Mouse (Mus musculus): ENCODE measurements at regions not wholly inside any gene's neighbourhood (a gene's known extent, or its start where the extent isn't known, plus 50 kb on each side); places are given as distances from the start of the nearest gene placed in this dataset.
"Not testable (repeated sequence)": the region's sequence is repeated elsewhere in the genome, so short reads cannot be mapped to it uniquely, and the experiment has no call there.

DNA sequence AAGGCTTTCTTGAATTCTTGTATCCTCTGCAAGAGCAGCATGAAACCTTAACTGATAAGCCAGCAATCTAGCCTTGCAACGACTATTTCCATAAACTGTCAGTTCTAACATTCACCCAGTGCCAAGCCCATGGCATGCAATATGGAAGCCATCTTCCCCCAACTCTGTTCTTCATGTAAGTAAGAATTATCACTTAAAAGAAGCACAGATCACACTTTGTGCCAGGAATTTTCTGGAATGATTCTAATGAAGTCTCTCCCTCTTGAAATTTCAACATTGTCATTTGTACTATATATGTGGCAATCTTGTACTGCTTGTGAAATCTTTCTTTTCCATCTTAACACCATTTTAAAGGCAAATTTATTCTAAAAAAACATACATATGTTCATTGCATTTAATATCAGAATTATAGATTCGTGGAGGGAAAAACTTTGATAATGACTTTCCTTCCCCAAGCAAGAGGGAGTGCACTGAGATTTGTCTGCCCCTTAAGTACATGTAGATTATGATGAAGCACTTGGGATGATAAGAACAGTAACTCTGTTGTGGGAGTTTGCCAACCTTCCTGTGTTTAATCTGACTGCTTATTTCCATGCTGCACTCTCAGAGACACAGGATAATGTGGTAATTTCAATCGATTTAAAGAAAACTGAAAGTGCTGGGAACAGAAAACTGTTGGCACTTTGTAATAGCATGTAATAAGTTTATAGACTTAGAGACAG, 447.2 kb upstream of the Slc39a10 start:
- ATAC-seq (replicated peaks; ENCODE audit: insufficient number of reproducible peaks, low FRiP score, low TSS enrichment, poor library complexity, severe bottlenecking) = no peak

DNA sequence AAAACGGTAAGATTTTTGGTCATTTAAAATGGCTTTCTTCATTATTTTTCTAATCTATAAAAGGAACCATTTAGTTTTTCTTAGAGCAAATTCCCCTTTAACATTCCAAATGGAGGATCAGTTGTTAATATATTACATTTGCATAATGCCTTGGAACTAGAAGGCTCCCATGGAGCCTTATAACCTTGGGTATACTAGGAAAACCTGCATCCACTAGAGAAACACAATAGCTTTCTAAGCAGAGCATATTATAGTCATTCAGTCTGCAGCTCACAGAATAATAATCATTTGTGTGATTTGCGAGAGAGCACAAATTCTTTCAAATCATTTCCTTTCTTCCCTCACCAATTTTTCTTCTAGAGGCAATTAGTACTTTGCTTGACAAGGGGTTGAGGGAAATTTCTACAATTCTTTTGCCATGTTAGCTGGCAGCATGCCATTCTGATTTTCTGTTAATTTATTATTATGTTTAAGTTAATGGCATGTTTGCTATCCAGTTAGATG, 418.0 kb upstream of the Slc39a10 start:
- no peak for ATAC-seq (replicated peaks; ENCODE audit: insufficient number of reproducible peaks, low FRiP score, low TSS enrichment, poor library complexity, severe bottlenecking)

DNA sequence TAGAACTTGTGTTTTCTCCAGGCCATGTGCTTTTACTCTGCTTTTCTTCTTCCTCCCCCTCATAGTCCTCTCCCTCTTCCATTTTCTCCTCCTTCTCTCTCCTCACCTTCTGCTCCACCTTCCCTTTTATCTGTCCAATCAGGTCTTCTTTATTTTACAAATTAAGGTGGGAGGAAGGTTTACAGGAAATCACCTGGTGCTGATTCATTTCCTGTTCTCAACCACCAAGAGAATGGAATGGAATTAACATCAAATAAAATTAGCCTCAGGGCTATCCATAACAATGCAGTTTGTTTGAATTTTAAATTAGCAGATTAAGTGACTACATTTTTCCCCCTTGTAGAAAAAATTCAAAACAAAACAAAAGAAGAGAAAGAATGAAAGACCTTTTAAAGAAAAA, 414.3 kb upstream of the Slc39a10 start:
- ATAC-seq (replicated peaks; ENCODE audit: insufficient number of reproducible peaks, low FRiP score, low TSS enrichment, poor library complexity, severe bottlenecking) = no peak

DNA sequence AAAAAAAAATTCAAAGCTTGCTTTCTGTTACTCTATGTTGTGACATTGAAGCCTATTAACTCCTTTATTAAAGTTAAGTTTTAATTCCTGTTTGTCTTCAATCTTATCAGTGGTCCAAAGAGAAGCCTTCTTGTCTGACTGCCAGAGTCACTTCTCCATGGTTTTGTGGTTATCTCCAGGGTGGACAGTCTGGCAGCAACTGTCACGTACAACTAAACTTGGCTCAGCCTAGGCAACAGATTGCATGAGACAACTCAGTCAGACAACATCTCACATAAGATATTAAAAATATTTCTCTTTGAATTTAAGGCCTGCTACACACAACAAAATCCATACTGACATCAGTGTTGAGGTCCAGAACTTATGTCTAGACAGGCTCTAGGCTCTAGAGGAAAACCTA, 406.7 kb upstream of the Slc39a10 start:
- no peak for ATAC-seq (replicated peaks; ENCODE audit: insufficient number of reproducible peaks, low FRiP score, low TSS enrichment, poor library complexity, severe bottlenecking)

DNA sequence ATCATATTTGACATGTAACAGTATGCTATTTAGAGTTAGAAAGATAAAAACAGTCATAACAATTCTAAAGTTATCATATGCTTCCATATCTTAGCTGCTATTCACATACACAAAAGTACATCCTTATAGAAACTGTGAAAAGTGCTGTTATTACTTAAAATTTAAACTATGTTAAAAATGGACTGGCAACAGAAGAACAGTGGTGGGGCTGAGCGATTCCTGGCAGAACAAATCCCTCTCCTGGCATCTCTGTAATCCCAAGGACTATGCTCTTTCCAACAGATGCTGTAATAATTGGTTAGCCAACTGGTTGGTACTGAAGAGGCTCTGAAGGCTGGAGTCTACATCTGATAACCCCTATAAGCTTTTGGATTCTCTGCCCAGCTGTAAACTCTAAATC, 393.0 kb upstream of the Slc39a10 start:
- ATAC-seq (replicated peaks; ENCODE audit: insufficient number of reproducible peaks, low FRiP score, low TSS enrichment, poor library complexity, severe bottlenecking) = no peak

DNA sequence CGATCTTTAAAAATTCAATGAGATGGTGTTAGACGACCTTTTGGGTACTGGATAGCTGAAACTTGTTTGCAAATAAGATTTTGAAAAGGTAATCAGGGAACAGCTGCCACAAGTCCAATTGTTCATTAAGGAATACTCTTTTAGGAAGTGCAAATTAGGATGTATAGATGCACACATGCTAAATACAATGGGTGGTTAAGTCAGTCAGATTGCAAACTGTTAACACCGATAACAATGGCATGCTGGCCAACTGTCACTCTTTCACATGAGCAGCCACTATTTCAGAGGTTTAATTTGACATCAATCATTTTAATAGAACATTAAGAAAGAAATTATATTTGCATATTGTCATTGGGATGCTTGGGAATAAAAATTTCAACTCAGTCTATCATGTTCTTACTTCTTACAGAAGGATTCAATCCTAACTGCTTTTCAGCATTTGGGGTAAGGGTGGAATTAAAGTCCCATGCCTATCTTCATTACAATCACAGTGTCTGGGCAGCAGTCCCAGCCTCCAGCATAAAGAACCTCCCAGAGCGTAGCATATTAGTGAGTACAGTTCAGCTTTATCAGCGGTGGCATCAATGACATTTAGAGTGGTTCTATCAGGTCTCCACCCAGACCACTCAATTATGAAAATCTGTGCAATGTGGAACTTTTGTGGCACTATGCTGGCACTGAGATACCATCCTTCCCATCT, 385.8 kb upstream of the Slc39a10 start:
- ATAC-seq (replicated peaks; ENCODE audit: insufficient number of reproducible peaks, low FRiP score, low TSS enrichment, poor library complexity, severe bottlenecking) = no peak

DNA sequence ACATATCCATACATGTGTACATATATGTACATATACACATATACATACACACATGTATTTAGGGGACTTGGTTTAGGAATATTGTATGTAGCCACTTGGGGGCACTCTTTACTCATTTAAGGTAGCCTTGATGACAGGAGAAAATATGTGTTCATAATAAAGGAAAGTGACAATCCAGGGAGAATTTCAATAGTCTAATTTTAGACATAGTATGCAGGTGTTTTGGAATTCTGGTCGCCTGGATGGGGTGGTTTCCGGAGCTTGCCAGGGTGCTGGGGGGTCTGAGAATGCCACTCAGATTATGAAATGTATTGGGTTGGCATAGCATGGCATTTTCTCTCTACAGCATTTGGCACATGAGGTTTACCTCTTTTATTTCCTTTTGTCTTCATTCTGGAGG, 385.2 kb upstream of the Slc39a10 start:
- no peak for ATAC-seq (replicated peaks; ENCODE audit: insufficient number of reproducible peaks, low FRiP score, low TSS enrichment, poor library complexity, severe bottlenecking)

DNA sequence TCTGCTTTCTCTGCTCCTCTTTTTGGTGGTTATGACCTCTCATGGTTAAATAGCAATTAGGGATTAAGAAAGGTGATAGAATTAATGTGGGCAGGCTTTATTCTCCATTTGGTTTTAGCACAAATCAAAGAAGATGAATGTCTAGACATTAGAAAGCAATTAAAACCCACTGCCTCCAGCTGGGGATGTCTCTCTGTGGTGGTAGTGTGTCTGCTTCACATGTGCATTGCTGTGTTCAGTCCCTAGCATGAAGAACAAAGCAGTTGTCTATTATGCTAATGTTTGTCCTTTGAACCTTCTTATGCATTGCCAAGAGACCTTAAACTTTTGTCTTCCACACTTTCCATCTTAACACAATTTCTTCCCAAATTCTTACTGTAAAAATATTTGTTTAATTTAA, 379.5 kb upstream of the Slc39a10 start:
- no peak for ATAC-seq (replicated peaks; ENCODE audit: insufficient number of reproducible peaks, low FRiP score, low TSS enrichment, poor library complexity, severe bottlenecking)

DNA sequence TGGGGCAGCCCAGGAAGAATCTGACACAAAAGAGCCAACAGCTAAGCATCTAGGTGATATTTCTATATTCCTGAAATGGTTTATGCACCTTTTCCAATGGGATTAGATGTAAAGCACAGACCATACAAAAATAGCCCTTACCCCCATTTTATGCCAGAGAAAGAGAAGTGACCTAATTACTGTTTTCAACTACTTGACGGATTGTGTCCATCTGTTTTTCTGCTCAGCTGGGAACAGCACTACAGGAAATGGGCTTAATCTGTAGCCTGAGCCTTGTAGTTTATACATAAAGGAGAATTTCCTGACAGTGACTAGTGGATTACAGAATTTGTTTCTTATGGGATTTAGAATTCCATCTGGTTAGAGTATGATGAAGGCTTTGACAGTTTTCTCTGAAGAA, 371.0 kb upstream of the Slc39a10 start:
- ATAC-seq (replicated peaks; ENCODE audit: insufficient number of reproducible peaks, low FRiP score, low TSS enrichment, poor library complexity, severe bottlenecking) = no peak

DNA sequence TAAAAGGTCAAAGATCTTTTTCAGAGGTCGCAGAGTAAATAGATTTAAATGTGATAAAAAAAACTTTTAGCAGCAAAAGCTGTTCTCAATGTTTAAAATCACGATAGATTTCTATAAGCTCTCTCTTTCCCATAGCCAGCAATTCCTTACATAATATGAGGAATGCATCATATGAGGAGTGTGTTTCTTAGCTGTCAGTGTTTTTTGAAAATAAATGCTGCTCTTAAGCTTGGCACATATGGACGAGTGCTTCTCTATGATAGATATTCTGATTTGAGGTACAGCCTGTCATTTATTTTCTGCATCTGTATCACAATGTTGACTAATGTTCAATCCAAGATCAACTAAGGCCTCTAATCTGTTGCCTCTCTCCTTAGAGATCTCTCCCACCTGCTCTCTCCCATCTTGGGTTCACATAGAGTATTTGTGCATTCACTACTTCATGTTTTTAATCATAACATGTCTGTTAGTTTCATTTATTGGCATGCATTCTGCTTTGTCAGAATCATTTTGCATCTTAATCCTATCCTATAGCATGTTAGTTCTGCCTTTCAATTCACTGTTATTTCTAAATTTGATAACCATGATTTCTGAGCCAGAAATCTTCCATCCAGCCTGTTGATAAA, 369.0 kb upstream of the Slc39a10 start:
- ATAC-seq (replicated peaks; ENCODE audit: insufficient number of reproducible peaks, low FRiP score, low TSS enrichment, poor library complexity, severe bottlenecking) = no peak

DNA sequence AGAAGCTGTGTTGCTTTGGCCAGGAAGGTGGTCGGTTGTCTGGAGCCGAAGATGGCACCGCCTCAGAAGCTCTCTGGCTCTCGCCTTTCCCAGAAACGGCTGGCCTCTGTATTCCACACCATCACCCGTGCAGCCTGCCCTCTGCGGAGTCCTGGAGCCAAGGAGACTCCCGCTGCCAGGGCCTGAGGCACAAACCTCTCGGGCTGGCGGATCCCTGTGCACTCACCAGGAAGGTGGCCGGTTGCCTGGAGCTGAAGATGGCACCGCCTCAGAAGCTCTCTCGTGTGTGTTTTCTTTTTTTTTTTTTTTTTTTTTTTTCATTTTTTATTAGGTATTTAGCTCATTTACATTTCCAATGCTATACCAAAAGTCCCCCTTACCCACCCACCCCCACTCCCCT, 358.1 kb upstream of the Slc39a10 start:
- not testable (repeated sequence) for ATAC-seq (replicated peaks; ENCODE audit: insufficient number of reproducible peaks, low FRiP score, low TSS enrichment, poor library complexity, severe bottlenecking)

DNA sequence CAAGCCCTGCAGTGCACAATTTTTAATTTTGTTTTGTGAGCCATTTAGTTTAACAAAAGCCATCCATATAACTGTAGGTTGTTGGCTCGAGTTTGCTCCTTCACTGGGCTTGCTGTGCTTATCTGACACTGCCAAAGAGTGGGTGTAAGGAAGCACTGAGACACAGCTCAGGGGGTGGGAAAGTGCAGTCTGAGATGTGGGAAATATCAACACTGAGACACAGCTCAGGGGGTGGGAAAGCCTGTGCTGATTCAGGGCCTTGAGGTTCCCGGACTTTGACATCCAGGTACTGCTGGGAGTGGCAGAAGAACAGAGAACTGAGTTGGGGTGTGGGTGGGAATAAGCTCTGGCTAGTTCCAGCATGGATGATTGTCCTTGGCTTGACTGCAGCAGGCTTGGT, 324.4 kb upstream of the Slc39a10 start:
- ATAC-seq (replicated peaks; ENCODE audit: insufficient number of reproducible peaks, low FRiP score, low TSS enrichment, poor library complexity, severe bottlenecking) = no peak

DNA sequence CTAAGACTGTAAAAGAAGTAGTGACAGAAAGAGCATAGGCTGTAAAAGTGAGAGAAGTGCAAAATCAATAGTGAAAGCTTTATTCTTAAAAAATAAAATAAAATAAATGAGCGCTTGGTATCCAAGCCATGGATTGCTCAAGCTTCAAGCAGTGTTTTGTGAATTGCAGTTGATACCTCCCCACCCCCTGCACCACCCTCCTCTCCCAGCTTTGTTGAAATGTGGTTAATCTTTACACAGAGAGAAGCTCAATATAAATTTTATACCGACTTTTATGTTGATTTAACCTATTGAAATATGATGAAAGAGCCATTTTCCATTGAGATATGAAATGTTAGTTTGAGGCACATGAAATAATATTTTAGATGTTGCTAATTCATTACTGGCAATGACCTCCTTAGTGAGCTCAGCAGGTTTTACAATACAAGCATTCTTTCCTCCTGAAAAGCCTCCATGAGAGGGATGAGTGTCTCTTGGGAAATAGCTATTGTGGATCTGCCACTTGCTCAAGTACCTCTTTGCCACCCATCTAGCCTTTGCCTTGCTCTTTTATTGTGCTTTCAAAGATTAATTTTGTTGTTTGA, 323.9 kb upstream of the Slc39a10 start:
- ATAC-seq (replicated peaks; ENCODE audit: insufficient number of reproducible peaks, low FRiP score, low TSS enrichment, poor library complexity, severe bottlenecking) = no peak

DNA sequence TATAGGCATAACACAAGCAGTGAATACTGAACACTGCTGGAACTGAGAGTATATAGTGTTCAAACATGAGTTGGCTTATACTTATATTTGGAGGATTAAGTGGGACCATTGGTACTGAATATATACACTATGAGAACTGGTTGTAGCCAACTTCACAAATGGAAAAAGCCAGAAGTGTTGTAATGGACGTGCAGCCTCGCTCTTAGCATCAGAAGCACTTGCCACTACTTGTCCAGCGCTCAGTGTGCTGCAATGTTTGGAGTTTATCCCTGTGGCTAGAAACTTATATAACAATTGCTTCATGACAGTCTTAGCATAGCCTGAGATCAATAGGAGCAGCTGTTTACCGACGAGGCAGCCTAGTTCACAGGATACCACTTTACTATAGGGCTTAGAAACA, 320.8 kb upstream of the Slc39a10 start:
- no peak for ATAC-seq (replicated peaks; ENCODE audit: insufficient number of reproducible peaks, low FRiP score, low TSS enrichment, poor library complexity, severe bottlenecking)

DNA sequence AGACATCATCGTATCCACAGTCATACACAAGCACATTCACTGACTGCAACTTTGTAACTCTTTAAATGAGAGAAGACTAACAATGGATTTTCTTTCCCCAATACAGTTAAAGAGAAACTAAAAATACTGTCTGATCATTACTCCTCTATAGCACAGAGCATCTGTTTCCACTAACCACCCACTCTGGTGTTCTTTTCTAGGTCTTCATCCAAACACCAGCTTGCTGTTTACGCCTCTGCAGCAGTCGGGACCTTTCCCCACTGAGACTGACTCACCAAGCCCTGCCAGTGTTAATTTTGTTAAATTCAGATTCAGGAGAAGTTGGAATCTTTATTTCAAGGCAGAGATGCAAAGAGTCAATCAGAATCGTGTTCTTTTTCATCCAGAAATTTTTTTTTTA, 300.3 kb upstream of the Slc39a10 start:
- ATAC-seq (replicated peaks; ENCODE audit: insufficient number of reproducible peaks, low FRiP score, low TSS enrichment, poor library complexity, severe bottlenecking) = no peak

DNA sequence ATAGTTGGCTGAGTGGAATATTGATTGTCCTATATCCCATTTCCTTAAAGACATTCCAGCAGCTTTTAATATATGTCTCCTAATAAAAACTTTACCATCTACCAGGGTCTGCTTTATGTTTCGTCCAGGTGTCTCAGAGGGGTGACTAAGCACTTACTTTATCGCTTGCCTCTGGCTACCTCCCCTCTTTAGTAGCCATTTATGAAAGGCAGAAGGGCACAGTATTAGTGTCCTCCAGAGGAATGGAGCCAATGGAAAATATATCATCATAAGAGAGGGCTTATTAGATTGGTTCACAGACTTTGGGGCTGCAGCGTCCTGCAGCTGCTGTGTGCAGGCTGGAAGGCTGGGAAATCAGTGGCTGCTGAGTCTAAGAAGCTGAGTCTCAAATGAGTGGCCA, 271.8 kb upstream of the Slc39a10 start:
- no peak for ATAC-seq (replicated peaks; ENCODE audit: insufficient number of reproducible peaks, low FRiP score, low TSS enrichment, poor library complexity, severe bottlenecking)

DNA sequence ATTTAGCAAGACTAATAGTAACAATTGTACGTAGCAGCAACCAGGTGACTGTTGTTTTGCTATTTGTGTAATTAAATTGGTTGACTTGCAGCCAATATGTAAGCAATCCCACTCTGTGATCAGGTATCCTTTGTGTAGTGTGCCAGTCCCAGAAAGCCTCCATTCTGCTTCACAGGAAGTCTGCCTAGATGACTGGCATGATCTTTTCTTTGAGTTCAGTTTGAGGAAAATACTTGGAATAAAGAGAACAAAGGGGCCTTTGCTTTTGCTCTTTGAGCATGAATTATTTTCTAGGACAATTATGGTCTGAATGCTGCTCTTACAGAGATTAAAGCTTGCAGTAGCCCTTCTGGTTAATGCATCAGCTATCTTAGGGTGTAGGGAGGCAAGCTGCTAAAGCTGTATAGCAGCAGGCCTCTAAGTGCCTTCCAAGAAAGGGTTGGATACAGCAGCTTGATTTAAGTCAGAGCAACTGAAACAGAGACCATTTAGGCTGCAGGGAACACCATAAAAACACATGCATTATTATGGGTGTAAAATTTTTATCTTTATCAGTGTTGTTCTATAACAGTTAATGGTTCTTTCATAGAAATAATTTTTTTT, 271.3 kb upstream of the Slc39a10 start:
- ATAC-seq (replicated peaks; ENCODE audit: insufficient number of reproducible peaks, low FRiP score, low TSS enrichment, poor library complexity, severe bottlenecking) = no peak

DNA sequence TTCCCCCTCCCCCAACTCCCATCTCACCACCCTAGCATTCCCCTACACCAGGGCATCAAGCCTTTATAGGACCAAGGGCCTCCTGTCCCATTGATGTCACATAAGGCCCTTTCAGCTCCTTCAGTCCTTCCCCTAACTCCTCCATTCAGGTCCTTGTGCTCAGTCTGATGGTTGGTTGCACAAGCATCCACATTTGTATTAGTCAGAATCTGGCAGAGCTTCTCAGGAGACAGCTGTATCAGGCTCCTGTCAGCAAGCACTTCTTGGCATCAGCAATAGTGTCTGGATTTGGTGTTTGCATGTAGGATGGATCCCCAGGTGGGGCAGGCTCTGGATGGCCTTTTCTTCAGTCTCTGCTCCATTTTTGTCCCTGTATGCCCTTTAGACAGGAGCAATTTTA, 237.4 kb upstream of the Slc39a10 start:
- ATAC-seq (replicated peaks; ENCODE audit: insufficient number of reproducible peaks, low FRiP score, low TSS enrichment, poor library complexity, severe bottlenecking) = not testable (repeated sequence)

DNA sequence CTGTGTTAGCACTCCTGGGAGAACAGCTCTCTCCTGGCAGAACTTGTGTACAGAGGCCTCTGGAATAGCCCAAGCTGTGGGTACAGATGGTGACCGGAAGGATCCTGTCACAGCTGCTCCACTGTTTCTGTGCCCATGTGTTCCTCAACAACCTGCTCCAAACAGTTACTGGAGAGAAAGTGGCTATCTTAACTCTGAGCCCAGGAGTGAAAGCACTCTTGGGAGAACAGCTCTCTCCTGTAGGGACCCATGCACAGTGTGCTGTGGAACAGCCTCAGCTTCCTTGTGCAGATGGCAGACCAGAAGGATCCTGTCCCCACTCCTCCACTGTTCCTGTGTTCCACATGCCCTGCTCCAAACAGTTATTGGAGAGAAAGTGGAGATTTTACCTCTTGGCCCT, 227.0 kb upstream of the Slc39a10 start:
- no peak for ATAC-seq (replicated peaks; ENCODE audit: insufficient number of reproducible peaks, low FRiP score, low TSS enrichment, poor library complexity, severe bottlenecking)

All from monocyte, adult 5-6 weeks (primary cell).